Mouse (Mus musculus): Measurements from ENCODE around the gene Gm10803. TPM values are rescaled to one million over a fixed set of nuclear protein-coding genes. Genes with fewer than 3 reads are reported as not detected.

The Gm10803 gene
- polyA plus RNA-seq, 1 experiment from 2014 or later, result not detected

DNA sequence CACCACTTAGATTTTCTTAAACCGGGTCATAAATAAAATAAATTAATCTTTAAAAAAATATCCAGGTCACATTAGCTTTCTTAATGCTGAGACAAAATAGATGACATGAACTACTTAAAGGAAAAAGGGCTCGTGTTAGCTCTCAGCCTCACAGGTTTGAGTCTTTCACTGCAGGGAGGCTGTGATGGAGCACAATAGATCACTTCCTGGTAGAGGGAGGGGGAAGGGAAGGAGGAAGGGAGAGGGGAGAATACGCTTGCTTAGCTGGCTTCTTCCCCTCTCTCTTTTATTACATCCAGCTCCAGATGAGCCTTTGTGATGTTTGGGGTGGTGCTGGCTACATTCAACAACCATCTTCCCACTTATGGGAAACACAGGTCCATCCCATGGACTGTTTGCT, 20.9 kb downstream of the Gm10803 start:
- no peak for ATAC-seq (ENCODE audit: low read depth)

DNA sequence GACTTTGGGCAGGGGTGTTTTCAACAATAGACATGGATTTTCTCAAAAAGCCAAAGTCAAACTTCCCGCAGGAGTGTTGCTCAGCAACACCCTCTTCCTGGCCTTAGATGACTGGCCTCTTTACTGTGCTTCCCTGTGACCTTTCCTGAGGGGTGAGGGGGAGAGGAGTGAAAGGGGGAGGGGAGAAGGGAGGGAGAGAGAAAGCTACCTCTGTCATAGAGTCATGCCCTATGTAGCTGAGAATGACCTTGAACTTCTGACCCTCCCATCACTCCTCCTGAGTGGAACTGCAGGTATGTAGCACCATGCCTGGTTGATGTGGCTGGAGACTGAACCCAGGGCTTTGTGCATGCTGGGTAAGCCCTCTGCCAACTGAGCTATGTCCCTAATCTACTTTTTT, 25.5 kb downstream of the Gm10803 start:
- Histone ChIP-seq H3K9ac (replicated peaks; ENCODE audit: low read depth, low read length) (no peak overlapping the region), H3K27ac (ENCODE audit: low read depth, low read length) (no peak overlapping the region), H3K27me3 (ENCODE audit: control insufficient read depth, insufficient read depth, low read length) (no peaks in the 10 kb centered on the region), H3K9me3 (ENCODE audit: control insufficient read depth, low read length) (no peaks in the 10 kb centered on the region), H3K36me3 (ENCODE audit: control insufficient read depth, insufficient read depth, low read length) (no peaks in the 10 kb centered on the region), H3K4me1 (ENCODE audit: control insufficient read depth, insufficient read depth, low read length) (no peaks in the 10 kb centered on the region), H3K4me3 (ENCODE audit: low read depth, low read length) (no peak overlapping the region), H3K4me2 (ENCODE audit: low read depth, low read length) (no peak overlapping the region)
- ATAC-seq (ENCODE audit: low read depth), result no peak
- 59% methylated on average over 1 of the region's 1 CpGs for WGBS

More for the DNA sequence above, 20.9 kb downstream of the Gm10803 start:
- H3K4me3 ChIP-seq (ENCODE audit: low read depth, low read length), result no peak overlapping the region
- 29% methylated on average over 3 of the region's 3 CpGs for WGBS
- H3K9ac ChIP-seq (replicated peaks; ENCODE audit: low read depth, low read length), result no peak overlapping the region
- H3K4me2 ChIP-seq (ENCODE audit: low read depth, low read length), result no peak overlapping the region
- H3K36me3 ChIP-seq (ENCODE audit: control insufficient read depth, insufficient read depth, low read length), result no peaks in the 10 kb centered on the region
- H3K4me1 ChIP-seq (ENCODE audit: control insufficient read depth, insufficient read depth, low read length), result no peaks in the 10 kb centered on the region
- H3K9me3 ChIP-seq (ENCODE audit: control insufficient read depth, low read length), result no peaks in the 10 kb centered on the region
- H3K27ac ChIP-seq (ENCODE audit: low read depth, low read length), result no peak overlapping the region
- H3K27me3 ChIP-seq (ENCODE audit: control insufficient read depth, insufficient read depth, low read length), result no peaks in the 10 kb centered on the region

DNA sequence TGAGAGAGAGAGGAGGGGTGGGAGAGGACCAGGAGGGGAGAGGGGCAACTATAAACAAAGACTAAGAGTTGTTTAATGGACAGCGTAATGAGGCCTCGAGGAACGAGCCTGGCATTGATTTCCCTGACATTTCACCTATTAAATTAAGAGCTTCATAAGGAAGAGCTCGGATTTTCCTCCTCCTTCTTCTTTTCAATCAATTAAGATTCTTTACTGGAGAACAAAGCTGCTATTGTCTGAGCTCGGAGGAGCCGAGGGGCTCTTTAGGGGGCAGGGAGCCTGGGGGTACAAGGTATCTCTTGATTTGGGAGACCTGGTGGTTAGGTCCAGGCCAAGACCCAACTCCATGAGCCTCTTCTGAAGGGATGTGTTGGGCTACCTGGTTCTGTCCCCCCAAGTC, 27.1 kb downstream of the Gm10803 start:
- no peaks in the 10 kb centered on the region for H3K27me3 ChIP-seq (ENCODE audit: control insufficient read depth, insufficient read depth, low read length)
- H3K9me3 ChIP-seq (ENCODE audit: control insufficient read depth, low read length), result no peaks in the 10 kb centered on the region
- H3K4me2 ChIP-seq (ENCODE audit: low read depth, low read length), result no peak overlapping the region
- H3K27ac ChIP-seq (ENCODE audit: low read depth, low read length), result no peak overlapping the region
- no peak overlapping the region for H3K4me3 ChIP-seq (ENCODE audit: low read depth, low read length)
- no peaks in the 10 kb centered on the region for H3K4me1 ChIP-seq (ENCODE audit: control insufficient read depth, insufficient read depth, low read length)
- no peak overlapping the region for H3K9ac ChIP-seq (replicated peaks; ENCODE audit: low read depth, low read length)
- 17% methylated on average over 6 of the region's 6 CpGs for WGBS
- no peaks in the 10 kb centered on the region for H3K36me3 ChIP-seq (ENCODE audit: control insufficient read depth, insufficient read depth, low read length)
- no peak for ATAC-seq (ENCODE audit: low read depth)

DNA sequence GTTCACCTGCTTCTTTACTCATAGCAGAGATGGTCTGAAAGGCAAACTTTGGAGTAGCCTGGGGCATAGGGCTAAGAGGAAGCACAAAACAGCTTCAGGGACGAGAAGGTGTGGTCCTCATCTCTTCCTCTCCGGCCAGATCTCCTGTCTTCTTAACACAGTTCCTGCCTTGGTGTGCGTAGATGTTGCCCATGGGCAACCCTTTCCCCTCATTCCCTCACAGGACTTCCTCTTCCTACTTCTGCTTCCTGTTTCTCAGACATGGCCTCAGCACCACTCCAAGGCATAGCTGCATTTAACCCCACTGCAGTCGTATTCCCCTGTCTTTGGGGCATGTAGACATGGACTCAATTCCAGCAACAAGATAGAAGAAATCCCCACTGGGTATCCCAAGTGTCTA, 29.5 kb downstream of the Gm10803 start:
- no peaks in the 10 kb centered on the region for H3K27me3 ChIP-seq (ENCODE audit: control insufficient read depth, insufficient read depth, low read length)
- no peaks in the 10 kb centered on the region for H3K36me3 ChIP-seq (ENCODE audit: control insufficient read depth, insufficient read depth, low read length)
- no peak overlapping the region for H3K9ac ChIP-seq (replicated peaks; ENCODE audit: low read depth, low read length)
- 81% methylated on average over 4 of the region's 4 CpGs for WGBS
- H3K4me3 ChIP-seq (ENCODE audit: low read depth, low read length), result no peak overlapping the region
- no peak overlapping the region for H3K4me2 ChIP-seq (ENCODE audit: low read depth, low read length)
- ATAC-seq (ENCODE audit: low read depth), result no peak
- no peaks in the 10 kb centered on the region for H3K9me3 ChIP-seq (ENCODE audit: control insufficient read depth, low read length)
- no peaks in the 10 kb centered on the region for H3K4me1 ChIP-seq (ENCODE audit: control insufficient read depth, insufficient read depth, low read length)
- H3K27ac ChIP-seq (ENCODE audit: low read depth, low read length), result no peak overlapping the region

DNA sequence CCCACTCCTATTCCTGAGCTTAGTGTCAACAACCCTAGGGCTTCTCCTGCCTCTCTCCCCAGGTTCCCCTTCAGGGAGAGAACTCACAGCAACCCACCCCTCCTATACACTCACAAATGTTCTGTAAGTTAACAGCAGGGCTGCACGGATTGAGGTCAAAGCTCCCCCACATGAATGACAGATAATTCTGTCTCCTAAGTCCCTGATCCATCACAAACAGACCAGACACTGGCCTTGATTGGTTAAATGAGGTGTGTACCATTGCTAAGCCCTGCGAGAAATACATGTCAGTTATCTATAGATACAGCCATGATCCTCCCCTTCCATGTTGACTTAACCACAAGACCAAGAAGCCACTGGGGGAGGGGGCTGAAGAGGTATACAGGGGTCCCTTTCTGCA, 31.3 kb downstream of the Gm10803 start:
- no peak for ATAC-seq (ENCODE audit: low read depth)
- Histone ChIP-seq H3K9ac (replicated peaks; ENCODE audit: low read depth, low read length) (no peak overlapping the region), H3K27ac (ENCODE audit: low read depth, low read length) (no peak overlapping the region), H3K4me1 (ENCODE audit: control insufficient read depth, insufficient read depth, low read length) (no peaks in the 10 kb centered on the region), H3K9me3 (ENCODE audit: control insufficient read depth, low read length) (no peaks in the 10 kb centered on the region), H3K36me3 (ENCODE audit: control insufficient read depth, insufficient read depth, low read length) (no peaks in the 10 kb centered on the region), H3K4me2 (ENCODE audit: low read depth, low read length) (no peak overlapping the region), H3K27me3 (ENCODE audit: control insufficient read depth, insufficient read depth, low read length) (no peaks in the 10 kb centered on the region), H3K4me3 (ENCODE audit: low read depth, low read length) (no peak overlapping the region)
- WGBS, result 53% methylated on average over 2 of the region's 2 CpGs

DNA sequence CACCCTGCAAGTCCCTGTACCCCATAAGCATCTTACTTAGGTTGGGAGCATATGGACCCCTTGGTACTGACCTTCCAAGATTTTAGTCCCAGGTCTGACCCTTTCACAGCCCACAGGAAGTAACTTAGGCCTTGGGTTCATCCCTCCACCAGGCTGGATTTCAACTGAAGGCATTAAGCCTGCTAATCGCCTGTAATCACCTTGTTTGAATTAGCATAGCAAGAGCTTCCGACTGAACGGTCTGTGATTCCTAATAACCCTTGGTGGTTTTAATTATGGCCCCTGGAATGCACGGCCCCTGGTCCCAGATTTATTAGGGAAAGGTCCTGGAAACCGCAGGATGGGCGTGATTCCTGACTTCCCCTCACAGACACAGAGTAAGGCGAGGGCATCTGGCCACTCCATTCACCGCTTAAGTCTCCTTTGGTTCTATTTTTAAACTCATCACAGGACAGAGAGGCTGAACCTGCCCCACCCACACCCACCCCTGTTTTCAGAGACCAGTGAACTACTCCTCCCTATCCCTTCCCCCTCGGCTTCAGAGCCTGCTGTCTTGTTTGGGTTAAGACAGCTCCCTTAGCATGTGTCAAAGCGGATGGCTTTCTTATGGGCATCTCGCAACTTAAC, 31.9 kb downstream of the Gm10803 start:
- H3K27ac ChIP-seq (ENCODE audit: low read depth, low read length), result no peak overlapping the region
- no peaks in the 10 kb centered on the region for H3K27me3 ChIP-seq (ENCODE audit: control insufficient read depth, insufficient read depth, low read length)
- no peak overlapping the region for H3K9ac ChIP-seq (replicated peaks; ENCODE audit: low read depth, low read length)
- 25% methylated on average over 11 of the region's 11 CpGs for WGBS
- ATAC-seq (ENCODE audit: low read depth), result no peak
- H3K4me2 ChIP-seq (ENCODE audit: low read depth, low read length), result no peak overlapping the region
- no peaks in the 10 kb centered on the region for H3K4me1 ChIP-seq (ENCODE audit: control insufficient read depth, insufficient read depth, low read length)
- no peaks in the 10 kb centered on the region for H3K36me3 ChIP-seq (ENCODE audit: control insufficient read depth, insufficient read depth, low read length)
- H3K4me3 ChIP-seq (ENCODE audit: low read depth, low read length), result no peak overlapping the region
- H3K9me3 ChIP-seq (ENCODE audit: control insufficient read depth, low read length), result no peaks in the 10 kb centered on the region

DNA sequence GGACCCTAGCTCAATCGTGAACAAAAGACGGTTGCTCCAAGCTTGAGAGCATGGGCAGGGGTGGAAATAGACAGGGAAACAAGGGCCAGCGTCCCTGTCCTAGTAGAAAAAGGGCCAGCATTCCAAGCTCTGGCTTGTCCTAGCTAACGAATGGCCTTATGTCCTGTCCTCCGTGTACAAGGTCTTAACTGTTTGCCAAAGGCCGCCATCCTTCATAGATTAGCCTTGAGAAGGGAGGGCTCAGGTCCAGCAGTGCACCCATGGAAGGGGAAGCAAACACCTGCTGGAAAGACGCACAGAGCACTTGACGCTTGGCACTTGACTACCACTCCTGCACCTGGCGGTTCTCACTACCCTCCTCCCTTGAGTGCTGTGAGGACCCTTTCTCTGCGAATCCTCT, 32.8 kb downstream of the Gm10803 start:
- H3K36me3 ChIP-seq (ENCODE audit: control insufficient read depth, insufficient read depth, low read length), result no peaks in the 10 kb centered on the region
- no peaks in the 10 kb centered on the region for H3K27me3 ChIP-seq (ENCODE audit: control insufficient read depth, insufficient read depth, low read length)
- 91% methylated on average over 10 of the region's 10 CpGs for WGBS
- H3K9ac ChIP-seq (replicated peaks; ENCODE audit: low read depth, low read length), result no peak overlapping the region
- ATAC-seq (ENCODE audit: low read depth), result no peak
- H3K4me1 ChIP-seq (ENCODE audit: control insufficient read depth, insufficient read depth, low read length), result no peaks in the 10 kb centered on the region
- H3K4me2 ChIP-seq (ENCODE audit: low read depth, low read length), result no peak overlapping the region
- no peak overlapping the region for H3K4me3 ChIP-seq (ENCODE audit: low read depth, low read length)
- H3K27ac ChIP-seq (ENCODE audit: low read depth, low read length), result no peak overlapping the region
- H3K9me3 ChIP-seq (ENCODE audit: control insufficient read depth, low read length), result no peaks in the 10 kb centered on the region

DNA sequence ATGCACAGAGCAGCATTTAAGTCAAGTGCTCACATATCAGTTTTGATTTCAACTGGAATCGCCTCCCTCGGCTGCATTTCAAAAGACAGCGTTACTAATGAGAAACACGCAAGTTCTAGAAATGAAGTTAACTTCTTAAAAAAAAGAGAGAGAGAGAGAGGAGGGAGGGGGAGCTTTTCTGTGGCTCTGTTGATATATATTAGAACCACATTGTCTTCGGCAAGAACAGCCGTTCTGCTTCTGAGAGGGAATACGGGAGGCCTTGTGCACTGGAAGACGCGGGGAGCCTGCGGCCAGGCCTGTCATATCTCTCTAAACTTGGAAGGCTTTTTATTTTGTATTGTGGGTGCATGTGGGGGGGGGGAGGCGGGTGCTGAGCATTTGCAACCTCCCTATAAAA, 36.8 kb downstream of the Gm10803 start:
- Histone ChIP-seq H3K27ac (ENCODE audit: low read depth, low read length) (no peak overlapping the region), H3K4me1 (ENCODE audit: control insufficient read depth, insufficient read depth, low read length) (no peaks in the 10 kb centered on the region), H3K27me3 (ENCODE audit: control insufficient read depth, insufficient read depth, low read length) (no peaks in the 10 kb centered on the region), H3K9me3 (ENCODE audit: control insufficient read depth, low read length) (no peaks in the 10 kb centered on the region), H3K4me3 (ENCODE audit: low read depth, low read length) (no peak overlapping the region), H3K36me3 (ENCODE audit: control insufficient read depth, insufficient read depth, low read length) (no peaks in the 10 kb centered on the region), H3K4me2 (ENCODE audit: low read depth, low read length) (no peak overlapping the region), H3K9ac (replicated peaks; ENCODE audit: low read depth, low read length) (no peak overlapping the region)
- 78% methylated on average over 11 of the region's 11 CpGs for WGBS
- ATAC-seq (ENCODE audit: low read depth), result no peak

DNA sequence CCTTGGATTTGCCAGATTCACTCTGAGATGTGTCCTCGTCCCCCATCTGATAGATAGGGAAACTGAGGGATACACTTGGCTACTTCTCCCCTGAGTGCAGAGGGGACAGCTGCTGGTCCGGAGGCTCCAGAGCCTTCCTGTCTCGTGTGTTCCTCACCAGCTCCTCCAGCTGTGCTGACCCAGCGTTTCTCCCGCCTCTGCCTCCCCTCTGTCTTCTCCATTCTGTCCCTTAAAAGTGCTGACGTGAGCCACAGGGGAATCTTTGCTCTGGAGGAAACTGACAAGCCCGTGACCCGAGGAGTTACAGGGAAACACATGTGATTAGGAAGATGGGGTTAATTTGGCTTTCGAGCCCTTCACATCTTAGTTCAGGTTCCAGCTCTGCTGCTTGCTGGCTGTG, 39.4 kb downstream of the Gm10803 start:
- WGBS, result 68% methylated on average over 9 of the region's 9 CpGs
- Histone ChIP-seq H3K36me3 (ENCODE audit: control insufficient read depth, insufficient read depth, low read length) (no peaks in the 10 kb centered on the region), H3K4me2 (ENCODE audit: low read depth, low read length) (no peak overlapping the region), H3K27ac (ENCODE audit: low read depth, low read length) (no peak overlapping the region), H3K27me3 (ENCODE audit: control insufficient read depth, insufficient read depth, low read length) (no peaks in the 10 kb centered on the region), H3K4me1 (ENCODE audit: control insufficient read depth, insufficient read depth, low read length) (no peaks in the 10 kb centered on the region), H3K4me3 (ENCODE audit: low read depth, low read length) (no peak overlapping the region), H3K9me3 (ENCODE audit: control insufficient read depth, low read length) (no peaks in the 10 kb centered on the region), H3K9ac (replicated peaks; ENCODE audit: low read depth, low read length) (no peak overlapping the region)
- no peak for ATAC-seq (ENCODE audit: low read depth)
